Mouse (Mus musculus): ENCODE data around the gene Ephb4. TPM values are rescaled to one million over a fixed set of nuclear protein-coding genes. Genes with fewer than 3 reads are reported as not detected.

The Ephb4 gene
- polyA plus RNA-seq, 1 experiment from 2014 or later, result 8.6 TPM

GRCm38 (mm10) chr5:137376198-137376597, 26.3 kb downstream of the Ephb4 start:
- Histone ChIP-seq H3K4me3 (replicated peaks) (no peak overlapping the region), H3K4me2 (replicated peaks) (no peak overlapping the region), H3K27ac (no peak overlapping the region), H3K27me3 (no peaks in the 10 kb centered on the region), H3K9ac (replicated peaks) (no peak overlapping the region), H3K36me3 (peaks cover 35% of the 10 kb centered on the region), H3K4me1 (replicated peaks) (peaks cover 10% of the 10 kb centered on the region), H3K9me3 (no peaks in the 10 kb centered on the region)
- 43% methylated on average over 7 of the region's 7 CpGs for WGBS
- ATAC-seq, result no peak

- Histone ChIP-seq H3K4me1 (replicated peaks) (peaks cover 10% of the 10 kb centered on the region), H3K27me3 (no peaks in the 10 kb centered on the region), H3K4me3 (replicated peaks) (no peak overlapping the region), H3K36me3 (peaks cover 30% of the 10 kb centered on the region), H3K27ac (no peak overlapping the region), H3K9ac (replicated peaks) (no peak overlapping the region), H3K9me3 (no peaks in the 10 kb centered on the region), H3K4me2 (replicated peaks) (no peak overlapping the region)
- WGBS, result 52% methylated on average over 9 of the region's 9 CpGs
- peak; percentile 46; the same call in 1 of the 2 replicates for ATAC-seq
Measured at GRCm38 (mm10) chr5:137376722-137377121, 26.8 kb downstream of the Ephb4 start.

DNA sequence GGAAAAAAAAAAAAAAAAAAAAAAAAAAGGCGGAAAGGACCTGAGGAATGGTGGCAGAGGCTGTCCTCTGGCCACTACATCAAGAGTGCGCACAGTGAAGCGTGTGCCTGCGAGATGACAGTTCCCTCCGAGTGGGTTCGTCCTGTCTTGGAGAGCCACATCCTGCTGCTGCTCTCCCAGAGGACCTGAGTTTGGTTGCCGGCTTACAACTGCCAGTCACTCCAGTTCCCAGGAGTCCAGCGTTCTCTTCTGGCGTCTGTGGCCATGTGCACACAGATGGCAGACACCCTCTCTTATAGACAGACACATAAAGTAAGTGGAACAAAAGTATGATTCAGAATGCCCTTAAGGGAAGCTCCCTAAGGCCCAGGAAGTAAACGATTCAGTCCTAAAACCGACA, 27.3 kb downstream of the Ephb4 start:
- H3K36me3 ChIP-seq, result peaks cover 26% of the 10 kb centered on the region
- H3K4me1 ChIP-seq (replicated peaks), result peaks cover 10% of the 10 kb centered on the region
- 47% methylated on average over 11 of the region's 11 CpGs for WGBS

GRCm38 (mm10) chr5:137377603-137378002, 27.7 kb downstream of the Ephb4 start:
- peaks cover 10% of the 10 kb centered on the region for H3K4me1 ChIP-seq (replicated peaks)
- no peak overlapping the region for H3K27ac ChIP-seq
- H3K27me3 ChIP-seq, result no peaks in the 10 kb centered on the region
- peaks cover 21% of the 10 kb centered on the region for H3K36me3 ChIP-seq
- H3K9me3 ChIP-seq, result no peaks in the 10 kb centered on the region
- 41% methylated on average over 11 of the region's 15 CpGs for WGBS
- ATAC-seq, result no peak
- no peak overlapping the region for H3K9ac ChIP-seq (replicated peaks)
- no peak overlapping the region for H3K4me2 ChIP-seq (replicated peaks)
- H3K4me3 ChIP-seq (replicated peaks), result no peak overlapping the region

More for the DNA sequence above, 27.3 kb downstream of the Ephb4 start:
- no peak overlapping the region for H3K27ac ChIP-seq
- no peaks in the 10 kb centered on the region for H3K27me3 ChIP-seq
- no peak overlapping the region for H3K4me3 ChIP-seq (replicated peaks)
- no peak overlapping the region for H3K9ac ChIP-seq (replicated peaks)
- H3K4me2 ChIP-seq (replicated peaks), result no peak overlapping the region
- H3K9me3 ChIP-seq, result no peaks in the 10 kb centered on the region
- no peak for ATAC-seq

DNA sequence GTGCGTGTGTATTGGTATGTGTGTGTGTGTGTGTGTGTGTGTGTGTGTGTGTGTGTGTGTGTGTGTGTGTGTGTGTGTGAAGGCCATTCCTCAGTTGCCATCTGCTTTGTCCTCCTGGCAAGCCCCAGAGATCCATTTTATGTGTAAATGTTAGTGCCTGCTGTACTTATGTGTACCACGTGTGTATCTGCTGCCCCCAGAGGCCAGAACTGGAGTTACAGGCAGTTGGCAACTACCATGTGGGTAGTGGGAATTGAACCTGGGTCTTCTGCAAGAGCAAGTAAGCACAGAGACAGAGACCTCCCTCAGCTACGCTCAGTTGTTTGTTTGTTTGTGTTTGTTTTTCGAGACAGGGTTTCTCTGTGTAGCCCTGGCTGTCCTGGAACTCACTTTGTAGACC, 31.2 kb downstream of the Ephb4 start:
- WGBS, result 50% methylated on average over 4 of the region's 4 CpGs
- no peak overlapping the region for H3K27ac ChIP-seq
- no peak for ATAC-seq
- H3K9me3 ChIP-seq, result no peaks in the 10 kb centered on the region
- H3K4me1 ChIP-seq (replicated peaks), result peaks cover 10% of the 10 kb centered on the region
- H3K4me2 ChIP-seq (replicated peaks), result no peak overlapping the region
- H3K9ac ChIP-seq (replicated peaks), result no peak overlapping the region
- no peaks in the 10 kb centered on the region for H3K27me3 ChIP-seq
- no peak overlapping the region for H3K4me3 ChIP-seq (replicated peaks)
- H3K36me3 ChIP-seq, result no peaks in the 10 kb centered on the region

DNA sequence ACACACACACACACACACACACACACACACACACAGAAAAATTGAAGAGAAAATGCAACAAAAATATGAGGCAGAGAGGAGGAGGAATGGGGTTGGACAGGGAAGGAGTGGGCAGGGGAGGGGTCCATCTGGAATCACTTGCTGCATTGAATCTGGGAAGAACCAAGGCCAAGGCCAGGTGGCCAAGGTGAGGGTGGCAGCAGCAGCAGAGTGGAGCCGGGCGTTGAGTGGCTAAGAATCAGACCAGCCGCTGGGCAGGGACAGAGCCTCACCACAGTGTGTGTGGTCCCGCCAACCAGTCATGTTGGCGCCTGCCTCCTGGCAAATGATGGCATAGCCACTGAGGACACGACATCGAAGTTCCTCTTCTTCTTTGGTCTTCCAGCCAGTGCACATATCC, 33.5 kb downstream of the Ephb4 start:
- Histone ChIP-seq H3K27ac (no peak overlapping the region), H3K27me3 (no peaks in the 10 kb centered on the region), H3K9ac (replicated peaks) (no peak overlapping the region), H3K4me1 (replicated peaks) (no peaks in the 10 kb centered on the region), H3K4me2 (replicated peaks) (no peak overlapping the region), H3K36me3 (no peaks in the 10 kb centered on the region), H3K4me3 (replicated peaks) (no peak overlapping the region), H3K9me3 (no peaks in the 10 kb centered on the region)
- ATAC-seq, result no peak
- 86% methylated on average over 7 of the region's 7 CpGs for WGBS

- ATAC-seq, result no peak
- Histone ChIP-seq H3K27me3 (no peaks in the 10 kb centered on the region), H3K4me3 (replicated peaks) (no peak overlapping the region), H3K9ac (replicated peaks) (no peak overlapping the region), H3K9me3 (no peaks in the 10 kb centered on the region), H3K36me3 (no peaks in the 10 kb centered on the region), H3K4me2 (replicated peaks) (no peak overlapping the region), H3K4me1 (replicated peaks) (no peaks in the 10 kb centered on the region), H3K27ac (no peak overlapping the region)
- 87% methylated on average over 7 of the region's 7 CpGs for WGBS
Measured at GRCm38 (mm10) chr5:137386712-137387111, 36.8 kb downstream of the Ephb4 start.

- Histone ChIP-seq H3K9me3 (no peaks in the 10 kb centered on the region), H3K4me1 (replicated peaks) (no peaks in the 10 kb centered on the region), H3K36me3 (no peaks in the 10 kb centered on the region), H3K27me3 (no peaks in the 10 kb centered on the region), H3K27ac (no peak overlapping the region), H3K9ac (replicated peaks) (no peak overlapping the region), H3K4me2 (replicated peaks) (no peak overlapping the region), H3K4me3 (replicated peaks) (no peak overlapping the region)
- ATAC-seq, result no peak
- WGBS, result 79% methylated on average over 8 of the region's 8 CpGs
Measured at GRCm38 (mm10) chr5:137391641-137392040, 41.7 kb downstream of the Ephb4 start.

DNA sequence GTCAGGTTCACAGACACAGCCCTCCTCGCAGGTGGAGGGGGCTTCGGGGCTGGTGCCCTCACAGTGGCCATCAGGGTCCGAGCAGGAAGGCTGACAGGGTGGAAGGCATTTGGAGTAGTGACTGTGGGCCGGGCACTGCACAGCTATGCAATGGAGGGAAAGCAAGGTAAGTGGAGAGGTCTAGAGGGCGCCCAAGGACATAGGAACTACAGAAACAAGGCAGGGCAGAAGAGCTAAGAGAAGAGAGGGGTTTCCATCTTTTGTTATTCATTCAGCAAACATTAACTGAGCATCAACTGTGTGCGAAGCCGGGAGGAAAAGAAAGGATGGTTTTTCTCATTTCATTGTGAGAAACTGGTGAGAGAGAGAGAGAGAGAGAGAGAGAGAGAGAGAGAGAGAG, 44.5 kb downstream of the Ephb4 start:
- Histone ChIP-seq H3K9me3 (no peaks in the 10 kb centered on the region), H3K27ac (no peak overlapping the region), H3K4me2 (replicated peaks) (no peak overlapping the region), H3K36me3 (no peaks in the 10 kb centered on the region), H3K9ac (replicated peaks) (no peak overlapping the region), H3K27me3 (no peaks in the 10 kb centered on the region), H3K4me1 (replicated peaks) (no peaks in the 10 kb centered on the region), H3K4me3 (replicated peaks) (no peak overlapping the region)
- 56% methylated on average over 7 of the region's 7 CpGs for WGBS
- no peak for ATAC-seq

GRCm38 (mm10) chr5:137404081-137404480, 54.2 kb downstream of the Ephb4 start:
- ATAC-seq, result no peak
- Histone ChIP-seq H3K4me2 (replicated peaks) (no peak overlapping the region), H3K4me1 (replicated peaks) (peaks cover 13% of the 10 kb centered on the region), H3K36me3 (no peaks in the 10 kb centered on the region), H3K27me3 (no peaks in the 10 kb centered on the region), H3K9me3 (no peaks in the 10 kb centered on the region), H3K9ac (replicated peaks) (no peak overlapping the region), H3K4me3 (replicated peaks) (no peak overlapping the region), H3K27ac (no peak overlapping the region)
- WGBS, result 77% methylated on average over 2 of the region's 2 CpGs

- ATAC-seq, result no peak
- 46% methylated on average over 6 of the region's 6 CpGs for WGBS
- no peak overlapping the region for H3K9ac ChIP-seq (replicated peaks)
Measured at GRCm38 (mm10) chr5:137409451-137409850, 59.5 kb downstream of the Ephb4 start.

DNA sequence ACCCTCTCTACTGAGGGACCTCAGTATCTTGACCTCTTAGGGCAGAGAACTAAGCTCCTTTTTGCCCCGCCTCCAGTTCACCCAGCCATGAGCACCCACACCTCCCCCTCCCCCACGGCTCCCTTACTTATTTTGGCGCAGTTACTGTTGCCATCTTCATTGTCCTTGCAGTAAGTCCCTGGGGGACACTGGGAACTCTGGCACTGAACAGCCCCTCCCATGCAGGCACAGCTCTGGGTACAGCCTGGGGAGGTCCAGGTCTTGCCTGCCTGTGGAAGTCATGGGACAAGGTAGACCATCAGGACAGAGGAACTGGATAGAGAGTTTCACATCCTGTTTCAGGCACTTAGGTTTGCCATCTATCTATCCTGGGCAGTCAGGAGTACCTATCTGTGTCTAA, 60.2 kb downstream of the Ephb4 start:
- Histone ChIP-seq H3K9me3 (no peaks in the 10 kb centered on the region), H3K27ac (no peak overlapping the region), H3K9ac (replicated peaks) (no peak overlapping the region), H3K4me3 (replicated peaks) (no peak overlapping the region), H3K4me1 (replicated peaks) (peaks cover 17% of the 10 kb centered on the region), H3K36me3 (no peaks in the 10 kb centered on the region), H3K4me2 (replicated peaks) (no peak overlapping the region), H3K27me3 (no peaks in the 10 kb centered on the region)
- ATAC-seq, result no peak
- WGBS, result 65% methylated on average over 3 of the region's 3 CpGs

More at GRCm38 (mm10) chr5:137409451-137409850, 59.5 kb downstream of the Ephb4 start:
- no peaks in the 10 kb centered on the region for H3K36me3 ChIP-seq
- H3K4me1 ChIP-seq (replicated peaks), result peaks cover 17% of the 10 kb centered on the region
- H3K4me3 ChIP-seq (replicated peaks), result no peak overlapping the region
- no peaks in the 10 kb centered on the region for H3K27me3 ChIP-seq
- no peaks in the 10 kb centered on the region for H3K9me3 ChIP-seq
- no peak overlapping the region for H3K4me2 ChIP-seq (replicated peaks)
- H3K27ac ChIP-seq, result no peak overlapping the region

GRCm38 (mm10) chr5:137410549-137410948, 60.6 kb downstream of the Ephb4 start:
- H3K27ac ChIP-seq, result no peak overlapping the region
- ATAC-seq, result no peak

More at GRCm38 (mm10) chr5:137410549-137410948, 60.6 kb downstream of the Ephb4 start:
- Histone ChIP-seq H3K9ac (replicated peaks) (no peak overlapping the region), H3K27me3 (no peaks in the 10 kb centered on the region), H3K36me3 (no peaks in the 10 kb centered on the region), H3K4me2 (replicated peaks) (no peak overlapping the region), H3K4me1 (replicated peaks) (peaks cover 17% of the 10 kb centered on the region), H3K4me3 (replicated peaks) (no peak overlapping the region), H3K9me3 (no peaks in the 10 kb centered on the region)
- 95% methylated on average over 3 of the region's 3 CpGs for WGBS
